Mouse (Mus musculus) spleen, adult 18-20 months (tissue): ENCODE data around the gene Tmem38a.

Source experiments
- DNase-seq, 2 experiments: peaks; one replicate each; pipeline ENCODE4 v3.0.0; 2022; ENCODE audit warnings: mixed read lengths in 2 of 2

Tmem38a gene

DNA sequence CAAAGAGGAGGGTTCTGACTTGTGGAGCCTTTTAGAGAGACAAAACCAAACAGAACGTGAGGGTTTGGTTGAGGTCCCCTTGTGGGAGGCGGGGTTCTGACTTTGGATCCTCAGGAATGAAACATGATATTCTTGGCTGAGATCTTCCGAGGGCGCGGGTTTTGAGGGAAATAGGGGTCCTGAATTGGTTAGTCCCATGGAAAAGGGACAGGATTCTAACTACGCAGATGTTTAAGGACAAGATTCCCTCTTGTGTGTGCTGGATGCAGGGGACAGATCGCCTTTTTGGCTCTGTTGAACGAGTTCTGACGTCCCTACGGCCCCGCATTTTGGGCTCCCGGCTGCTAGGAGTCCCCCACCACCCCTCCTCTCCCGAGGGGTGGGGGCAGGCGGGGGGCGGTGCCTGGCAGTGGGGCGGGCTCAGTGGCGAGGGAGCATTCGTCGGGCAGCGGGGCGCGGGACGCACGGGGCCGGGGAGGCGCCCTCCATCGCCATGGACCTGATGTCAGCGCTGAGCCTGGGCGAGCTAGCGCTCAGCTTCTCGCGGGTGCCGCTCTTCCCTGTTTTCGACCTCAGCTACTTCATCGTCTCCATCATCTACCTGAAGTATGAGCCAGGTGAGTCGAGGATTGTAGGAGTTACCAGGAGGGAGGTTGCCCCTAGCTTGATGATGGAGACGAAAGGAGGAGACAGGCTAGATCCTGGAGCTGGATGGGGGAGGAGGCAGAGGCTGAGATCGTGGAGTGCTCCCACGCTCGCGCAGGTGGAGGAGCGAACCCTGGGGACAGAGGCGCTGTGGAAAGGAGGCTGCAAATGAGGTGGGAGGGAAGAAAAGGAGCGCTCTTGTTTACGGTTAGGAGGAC lies at the start of gene Tmem38a:
Gene Tmem38a, plus strand, starts transcription at position 445 of the 863 bp plus-strand sequence.
- peak; percentile 47 to 62 for DNase-seq

GRCm38 (mm10) chr8:72532103-72532502 lies 39.8 kb upstream of the Tmem38a start:
- DNase-seq: no peak

GRCm38 (mm10) chr8:72534888-72535287 lies 37.0 kb upstream of the Tmem38a start:
- no peak for DNase-seq

- DNase-seq: no peak
Observed at GRCm38 (mm10) chr8:72539234-72539633, 32.6 kb upstream of the Tmem38a start.

DNA sequence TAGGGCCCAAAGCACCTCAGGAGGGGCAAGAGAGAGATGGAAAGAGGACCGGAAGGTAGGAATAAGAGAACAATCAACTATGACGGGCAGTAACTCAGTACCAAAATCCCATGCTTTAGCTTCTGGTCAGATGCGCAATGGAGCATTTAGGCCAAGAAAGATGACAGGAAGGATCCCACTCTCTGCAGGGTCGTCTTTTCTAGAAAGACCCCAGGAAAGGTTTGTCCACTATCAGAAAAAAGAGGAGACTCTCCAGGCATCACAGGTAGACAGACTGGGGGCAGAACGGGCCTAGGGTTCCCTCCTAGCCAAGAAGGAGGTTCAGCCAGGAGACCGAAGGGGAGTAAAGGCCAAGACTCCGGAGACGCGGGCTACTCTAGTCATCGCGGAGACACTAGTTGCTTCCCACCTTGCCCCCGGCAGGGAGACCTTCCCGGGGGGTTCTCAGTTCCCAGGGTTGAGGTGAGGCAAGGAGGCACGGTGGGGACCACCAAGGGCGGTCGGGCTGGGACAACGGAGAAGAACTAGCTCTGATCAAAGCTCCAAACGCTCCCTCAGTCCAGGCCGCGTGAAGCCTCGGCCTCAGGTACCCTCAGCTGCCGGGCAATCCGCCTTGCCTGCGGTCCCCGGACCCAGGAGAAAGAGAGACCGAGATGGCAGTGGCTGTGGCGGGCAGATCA lies 24.6 kb upstream of the Tmem38a start:
- DNase-seq: peak in 1 of 2 experiments; percentile 7

- peak; percentile 93 to 97 for DNase-seq
Observed at GRCm38 (mm10) chr8:72547802-72548643, 23.8 kb upstream of the Tmem38a start, which contains the start of gene Med26. Gene Med26, minus strand, starts transcription at chr8:72548270.

DNA sequence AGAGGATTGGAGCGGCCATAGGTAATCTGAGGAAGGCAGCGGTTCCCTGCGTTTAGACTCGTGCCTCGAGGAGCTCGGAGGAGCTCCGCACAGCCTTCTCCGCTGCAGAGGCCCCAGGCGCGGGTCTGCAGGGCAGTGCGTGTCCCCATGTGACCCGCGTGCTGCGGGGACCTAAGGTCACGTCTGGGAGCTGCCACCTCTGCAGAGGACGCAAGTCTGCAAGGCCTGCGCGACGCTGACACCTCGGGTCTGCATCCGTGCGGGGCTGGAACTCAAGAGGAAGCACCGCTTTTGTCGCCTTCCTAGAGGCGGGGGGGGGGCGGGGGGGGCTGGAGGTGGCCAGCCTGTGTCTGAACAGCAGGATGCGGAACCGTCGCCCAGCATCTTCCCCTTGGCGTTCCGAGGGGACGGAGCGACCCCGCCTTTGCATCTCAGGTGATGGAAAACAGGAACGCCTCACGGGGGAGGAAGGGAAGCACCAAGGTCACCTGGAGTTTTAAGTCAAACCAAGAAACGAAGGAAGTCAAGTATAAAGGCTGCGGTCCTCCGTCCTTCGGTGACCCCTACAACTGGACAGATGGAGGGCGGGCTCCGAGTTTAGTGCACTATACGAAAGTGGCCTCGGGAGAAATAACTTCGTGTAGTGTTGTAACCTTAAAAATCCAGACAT lies 23.1 kb upstream of the Tmem38a start:
- DNase-seq: peak in 1 of 2 experiments; percentile 14

- DNase-seq: no peak
Observed at GRCm38 (mm10) chr8:72549314-72549892, 22.5 kb upstream of the Tmem38a start.

DNA sequence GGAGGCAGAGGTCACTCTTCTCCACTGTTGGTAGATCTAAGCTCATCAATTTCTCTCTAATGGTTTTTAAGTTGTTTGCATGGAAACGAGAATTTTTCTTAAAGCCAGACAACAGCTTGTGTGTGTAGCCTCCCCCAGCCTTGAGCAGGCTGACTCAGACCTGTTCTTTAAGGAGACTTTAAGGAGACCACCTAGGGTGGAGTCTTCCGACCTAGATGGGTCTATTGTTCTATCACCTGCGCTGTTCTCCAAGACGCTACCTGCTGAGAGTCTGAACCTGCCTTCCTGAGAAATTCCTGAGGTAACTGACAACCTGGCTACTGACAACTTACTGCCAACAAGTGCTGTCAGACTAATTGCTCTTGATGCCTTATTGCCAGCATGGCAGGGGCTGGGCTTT lies 16.1 kb upstream of the Tmem38a start:
- DNase-seq: no peak

GRCm38 (mm10) chr8:72561111-72561689 lies 10.7 kb upstream of the Tmem38a start:
- no peak for DNase-seq

GRCm38 (mm10) chr8:72565970-72566369 lies 5.9 kb upstream of the Tmem38a start:
- DNase-seq: no peak

GRCm38 (mm10) chr8:72570633-72571610 lies 933 bp upstream of the Tmem38a start, which contains the start of gene Smim7:
Gene Smim7, minus strand, starts transcription at chr8:72571088.
- peak; percentile 96 to 97 for DNase-seq

- no peak for DNase-seq
Observed at GRCm38 (mm10) chr8:72572507-72572906, 652 bp downstream of the Tmem38a start.

DNA sequence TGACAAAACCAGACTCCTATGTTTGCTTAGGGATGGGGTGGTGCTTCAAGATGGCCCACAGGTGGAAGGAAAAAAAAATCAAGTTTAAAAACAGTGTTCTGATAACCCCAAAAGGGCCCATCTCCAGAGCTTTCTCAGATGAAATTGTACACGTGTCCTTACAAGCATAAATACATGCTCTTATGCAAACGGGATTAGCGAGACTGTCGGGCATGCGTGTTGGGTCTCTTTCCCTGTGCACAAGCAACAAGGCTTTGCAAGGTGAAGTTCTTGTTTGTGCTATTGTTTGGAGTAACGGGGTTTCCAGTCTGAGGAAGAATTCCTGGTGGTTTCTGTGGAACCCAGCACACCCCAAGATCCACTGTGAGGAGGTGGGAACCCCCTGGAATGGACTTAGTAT lies 1.6 kb downstream of the Tmem38a start:
- no peak for DNase-seq

GRCm38 (mm10) chr8:72575915-72576314 lies 4.1 kb downstream of the Tmem38a start:
- no peak for DNase-seq

GRCm38 (mm10) chr8:72577266-72577665 lies 5.4 kb downstream of the Tmem38a start:
- DNase-seq: no peak

DNA sequence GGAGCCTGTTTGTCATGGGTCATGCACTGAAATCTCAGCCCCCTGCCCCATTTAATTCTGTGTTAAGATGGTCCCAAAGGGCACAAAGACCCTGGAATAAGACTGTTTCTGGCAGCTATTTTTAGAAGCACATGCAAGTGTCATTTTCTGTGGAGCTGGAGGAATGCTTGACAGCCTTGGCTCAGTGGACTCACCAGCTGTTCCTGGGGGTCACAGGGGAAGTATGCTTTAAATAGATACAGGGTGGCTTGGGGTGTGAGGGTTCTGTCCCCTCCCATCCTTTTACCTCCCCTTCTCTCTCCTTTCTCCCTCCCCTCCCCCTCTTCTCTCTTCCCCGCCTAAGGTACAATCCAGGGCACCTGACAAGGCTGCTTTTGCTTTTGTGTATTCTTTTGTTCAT lies 6.1 kb downstream of the Tmem38a start:
- DNase-seq: no peak

DNA sequence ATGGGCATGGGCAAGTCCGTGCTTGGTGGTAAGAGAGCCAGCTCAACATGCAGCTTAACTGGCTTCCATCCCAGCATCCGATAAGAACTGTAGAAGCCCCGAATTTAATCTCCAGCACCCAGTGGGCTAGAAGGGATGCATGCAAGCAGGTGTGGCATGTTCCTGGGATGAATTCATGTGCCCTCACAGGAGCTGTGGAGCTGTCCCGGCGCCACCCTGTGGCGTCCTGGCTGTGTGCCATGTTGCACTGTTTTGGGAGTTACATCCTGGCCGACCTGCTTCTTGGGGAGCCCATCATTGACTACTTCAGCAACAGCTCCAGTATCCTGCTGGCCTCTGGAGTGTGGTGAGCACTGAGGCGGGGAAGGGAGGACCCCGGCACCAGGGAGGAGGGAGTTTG lies 7.5 kb downstream of the Tmem38a start:
- no peak for DNase-seq

GRCm38 (mm10) chr8:72583056-72583771 lies 11.4 kb downstream of the Tmem38a start:
- DNase-seq: peak in 1 of 2 experiments; percentile 32

- DNase-seq: no peak
Observed at GRCm38 (mm10) chr8:72584390-72584789, 12.5 kb downstream of the Tmem38a start.
